Mouse (Mus musculus): ENCODE data around the gene Rinl. TPM values are rescaled to one million over a fixed set of nuclear protein-coding genes. Genes with fewer than 3 reads are reported as not detected.

The Rinl gene
- polyA plus RNA-seq, 1 experiment = 5.9 TPM

- Histone ChIP-seq H3K4me3 (ENCODE audit: insufficient read depth, low read depth, low read length) (peak overlapping the region; percentile 75), H3K36me3 (ENCODE audit: control insufficient read depth, insufficient read depth, low read length) (peaks cover 10% of the 10 kb centered on the region), H3K4me1 (ENCODE audit: control insufficient read depth, insufficient read depth, low read length) (peaks cover 30% of the 10 kb centered on the region), H3K27ac (ENCODE audit: insufficient read depth, low read depth, low read length) (peak overlapping the region; percentile 90), H3K27me3 (replicated peaks; ENCODE audit: control insufficient read depth, insufficient read depth, low read length) (no peaks in the 10 kb centered on the region)
- DNase-seq = peak; percentile 97
- no peak for TF ChIP-seq CTCF (conservative IDR thresholded peaks at IDR 0.05; ENCODE audit: insufficient read depth, insufficient read length, low read depth, low read length)
- TF ChIP-seq POLR2A (IDR thresholded peaks at IDR 0.05; ENCODE audit: low read depth, low read length) = peak; percentile 62
- WGBS = under 1% methylated on average over 32 of the region's 32 CpGs
These were observed 20.2 kb downstream of the Rinl start for GRCm38 (mm10) chr7:28808957-28809393.

- H3K27ac ChIP-seq (ENCODE audit: insufficient read depth, low read depth, low read length) = peak overlapping the region; percentile 79
- peak overlapping the region; percentile 75 for H3K4me3 ChIP-seq (ENCODE audit: insufficient read depth, low read depth, low read length)
- H3K27me3 ChIP-seq (replicated peaks; ENCODE audit: control insufficient read depth, insufficient read depth, low read length) = no peaks in the 10 kb centered on the region
- H3K4me1 ChIP-seq (ENCODE audit: control insufficient read depth, insufficient read depth, low read length) = peaks cover 27% of the 10 kb centered on the region
- peaks cover 11% of the 10 kb centered on the region for H3K36me3 ChIP-seq (ENCODE audit: control insufficient read depth, insufficient read depth, low read length)
- DNase-seq = no peak
- under 1% methylated on average over 35 of the region's 35 CpGs for WGBS
- TF ChIP-seq CTCF (conservative IDR thresholded peaks at IDR 0.05; ENCODE audit: insufficient read depth, insufficient read length, low read depth, low read length) (no peak), POLR2A (IDR thresholded peaks at IDR 0.05; ENCODE audit: low read depth, low read length) (no peak)
These were observed 20.8 kb downstream of the Rinl start for GRCm38 (mm10) chr7:28809401-28810089.

DNA sequence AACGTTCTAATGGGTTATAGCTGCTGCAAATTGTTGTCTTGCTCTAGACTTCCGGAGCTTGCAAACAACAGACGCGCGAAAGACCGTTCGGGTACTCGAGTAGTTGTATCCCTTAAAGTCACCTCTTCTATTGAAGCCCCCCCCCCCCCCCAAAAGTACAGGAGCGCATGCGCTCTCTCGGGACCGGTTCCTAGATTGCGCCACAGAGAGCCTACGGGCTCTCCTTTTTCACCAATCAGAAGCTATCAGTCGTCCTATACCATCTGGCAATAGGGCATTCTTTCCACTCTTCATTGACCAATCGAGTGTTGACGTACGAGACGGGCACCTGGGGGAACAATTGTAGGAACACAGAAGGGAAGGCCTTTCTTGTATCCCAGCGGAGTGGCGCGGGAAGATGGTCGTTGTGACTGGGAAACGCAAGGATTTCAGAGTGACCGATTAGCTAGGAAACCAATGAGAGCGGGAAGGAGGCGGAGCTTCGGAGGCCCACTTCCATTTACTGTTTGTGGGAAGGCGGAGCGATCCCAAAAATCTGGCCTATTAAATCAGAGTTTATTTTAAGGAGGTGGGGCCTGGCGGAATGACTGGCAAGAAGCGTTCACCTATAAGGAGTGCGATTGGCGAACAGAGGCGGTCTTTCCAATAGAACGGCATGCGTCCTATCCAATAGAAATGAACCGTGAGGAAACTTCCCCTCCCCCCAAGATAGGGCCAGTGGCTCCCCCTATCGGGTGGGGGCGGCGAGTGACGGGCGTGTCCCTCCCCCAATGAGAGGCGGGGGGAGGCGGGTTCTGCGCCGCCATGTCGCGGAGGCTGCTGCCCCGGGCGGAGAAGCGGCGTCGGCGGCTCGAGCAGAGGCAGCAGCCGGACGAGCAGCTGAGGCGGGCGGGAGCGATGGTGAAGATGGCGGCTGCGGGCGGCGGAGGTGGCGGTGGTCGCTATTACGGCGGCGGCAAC lies 21.6 kb downstream of the Rinl start:
- Histone ChIP-seq H3K27me3 (replicated peaks; ENCODE audit: control insufficient read depth, insufficient read depth, low read length) (no peaks in the 10 kb centered on the region), H3K36me3 (ENCODE audit: control insufficient read depth, insufficient read depth, low read length) (peaks cover 16% of the 10 kb centered on the region), H3K4me1 (ENCODE audit: control insufficient read depth, insufficient read depth, low read length) (peaks cover 27% of the 10 kb centered on the region), H3K4me3 (ENCODE audit: insufficient read depth, low read depth, low read length) (peak overlapping the region; percentile 82), H3K27ac (ENCODE audit: insufficient read depth, low read depth, low read length) (peak overlapping the region; percentile 85)
- TF ChIP-seq CTCF (conservative IDR thresholded peaks at IDR 0.05; ENCODE audit: insufficient read depth, insufficient read length, low read depth, low read length) (peak; percentile 48; the same call in 1 of the 2 replicates), POLR2A (IDR thresholded peaks at IDR 0.05; ENCODE audit: low read depth, low read length) (peak; percentile 61)
- peak; percentile 100 for DNase-seq
- under 1% methylated on average over 70 of the region's 70 CpGs for WGBS

GRCm38 (mm10) chr7:28811228-28811627 lies 22.5 kb downstream of the Rinl start:
- Histone ChIP-seq H3K27ac (ENCODE audit: insufficient read depth, low read depth, low read length) (peak overlapping the region; percentile 85; the same call in 1 of the 2 replicates), H3K4me3 (ENCODE audit: insufficient read depth, low read depth, low read length) (peak overlapping the region; percentile 82), H3K4me1 (ENCODE audit: control insufficient read depth, insufficient read depth, low read length) (peaks cover 27% of the 10 kb centered on the region), H3K27me3 (replicated peaks; ENCODE audit: control insufficient read depth, insufficient read depth, low read length) (no peaks in the 10 kb centered on the region), H3K36me3 (ENCODE audit: control insufficient read depth, insufficient read depth, low read length) (peaks cover 20% of the 10 kb centered on the region)
- DNase-seq = peak; percentile 94
- TF ChIP-seq CTCF (conservative IDR thresholded peaks at IDR 0.05; ENCODE audit: insufficient read depth, insufficient read length, low read depth, low read length) (no peak), POLR2A (IDR thresholded peaks at IDR 0.05; ENCODE audit: low read depth, low read length) (no peak)
- under 1% methylated on average over 40 of the region's 40 CpGs for WGBS

DNA sequence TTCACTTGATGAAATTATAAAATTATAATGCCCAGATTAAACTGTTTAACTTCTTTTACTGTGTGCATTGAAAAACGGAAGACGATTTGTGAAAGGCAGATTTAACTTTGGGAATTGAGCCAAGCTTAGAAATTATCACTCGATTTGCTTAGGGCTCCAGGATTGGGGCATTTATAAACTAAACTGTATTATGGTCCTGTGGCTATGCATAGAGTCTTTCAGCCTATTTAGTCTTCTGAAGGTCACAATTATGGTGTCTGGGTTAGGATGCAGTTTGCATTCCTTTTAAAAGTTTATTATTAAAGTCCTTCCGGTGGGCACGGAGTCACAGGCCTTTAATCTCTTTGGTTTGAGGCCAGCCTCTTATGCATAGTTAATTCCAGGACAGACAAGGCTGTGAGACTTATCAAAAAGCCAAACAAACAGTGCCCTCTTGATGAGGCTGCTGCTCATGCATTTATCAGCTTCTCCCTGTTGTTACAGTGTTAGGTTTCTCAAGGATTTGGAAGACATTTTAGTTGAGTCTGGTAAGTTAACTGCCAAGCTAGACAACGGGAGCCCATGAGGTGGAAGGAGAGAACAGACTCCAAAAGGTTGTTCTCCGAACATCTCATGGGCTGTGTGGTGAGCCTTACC lies 23.0 kb downstream of the Rinl start:
- TF ChIP-seq POLR2A (IDR thresholded peaks at IDR 0.05; ENCODE audit: low read depth, low read length) (no peak), CTCF (conservative IDR thresholded peaks at IDR 0.05; ENCODE audit: insufficient read depth, insufficient read length, low read depth, low read length) (no peak)
- peaks cover 26% of the 10 kb centered on the region for H3K4me1 ChIP-seq (ENCODE audit: control insufficient read depth, insufficient read depth, low read length)
- H3K27me3 ChIP-seq (replicated peaks; ENCODE audit: control insufficient read depth, insufficient read depth, low read length) = no peaks in the 10 kb centered on the region
- 2% methylated on average over 7 of the region's 7 CpGs for WGBS
- no peak for DNase-seq
- H3K4me3 ChIP-seq (ENCODE audit: insufficient read depth, low read depth, low read length) = peak overlapping the region; percentile 82
- H3K27ac ChIP-seq (ENCODE audit: insufficient read depth, low read depth, low read length) = peak overlapping the region; percentile 43
- H3K36me3 ChIP-seq (ENCODE audit: control insufficient read depth, insufficient read depth, low read length) = peaks cover 21% of the 10 kb centered on the region

GRCm38 (mm10) chr7:28812436-28812835 lies 23.7 kb downstream of the Rinl start:
- 8% methylated on average over 4 of the region's 4 CpGs for WGBS
- DNase-seq = peak; percentile 64
- TF ChIP-seq CTCF (conservative IDR thresholded peaks at IDR 0.05; ENCODE audit: insufficient read depth, insufficient read length, low read depth, low read length) (no peak), POLR2A (IDR thresholded peaks at IDR 0.05; ENCODE audit: low read depth, low read length) (no peak)
- no peaks in the 10 kb centered on the region for H3K27me3 ChIP-seq (replicated peaks; ENCODE audit: control insufficient read depth, insufficient read depth, low read length)
- peaks cover 25% of the 10 kb centered on the region for H3K36me3 ChIP-seq (ENCODE audit: control insufficient read depth, insufficient read depth, low read length)
- H3K4me3 ChIP-seq (ENCODE audit: insufficient read depth, low read depth, low read length) = peak overlapping the region; percentile 82
- H3K4me1 ChIP-seq (ENCODE audit: control insufficient read depth, insufficient read depth, low read length) = peaks cover 25% of the 10 kb centered on the region
- H3K27ac ChIP-seq (ENCODE audit: insufficient read depth, low read depth, low read length) = peak overlapping the region; percentile 29
